Mouse (Mus musculus): ENCODE results near the gene Mindy3. TPM values are rescaled to one million over a fixed set of nuclear protein-coding genes. Genes with fewer than 3 reads are reported as not detected.

The Mindy3 gene
- polyA plus RNA-seq, 1 experiment: 52.2 TPM

- TF ChIP-seq EP300 (IDR thresholded peaks at IDR 0.05; ENCODE audit: insufficient read depth, low read depth, low read length) (no peak), CTCF (IDR thresholded peaks at IDR 0.05; ENCODE audit: low read depth, low read length) (no peak), POLR2A (IDR thresholded peaks at IDR 0.05; ENCODE audit: insufficient read depth, low read length) (no peak)
- H3K27ac ChIP-seq (ENCODE audit: insufficient read depth, low read length): no peak overlapping the region
- no peak overlapping the region for H3K9ac ChIP-seq (ENCODE audit: low read depth, poor library complexity, severe bottlenecking)
- H3K9me3 ChIP-seq (replicated peaks; ENCODE audit: control insufficient read depth, insufficient read depth, low read length, poor library complexity, severe bottlenecking): no peaks in the 10 kb centered on the region
- no peaks in the 10 kb centered on the region for H3K27me3 ChIP-seq (ENCODE audit: control insufficient read depth, insufficient read depth, low read length, poor library complexity, severe bottlenecking)
- H3K36me3 ChIP-seq (ENCODE audit: control insufficient read depth, insufficient read depth, low read length, poor library complexity, severe bottlenecking): no peaks in the 10 kb centered on the region
- no peak overlapping the region for H3K4me3 ChIP-seq (ENCODE audit: low read depth, low read length)
- H3K4me1 ChIP-seq (ENCODE audit: control insufficient read depth, insufficient read depth, low read length): no peaks in the 10 kb centered on the region
Observed at GRCm38 (mm10) chr2:12316361-12316760, 102.9 kb downstream of the Mindy3 start.

GRCm38 (mm10) chr2:12314028-12314427, 105.2 kb downstream of the Mindy3 start:
- no peak overlapping the region for H3K9ac ChIP-seq (ENCODE audit: low read depth, poor library complexity, severe bottlenecking)
- H3K4me3 ChIP-seq (ENCODE audit: low read depth, low read length): no peak overlapping the region
- no peak overlapping the region for H3K27ac ChIP-seq (ENCODE audit: insufficient read depth, low read length)
- TF ChIP-seq CTCF (IDR thresholded peaks at IDR 0.05; ENCODE audit: low read depth, low read length) (no peak), POLR2A (IDR thresholded peaks at IDR 0.05; ENCODE audit: insufficient read depth, low read length) (no peak), EP300 (IDR thresholded peaks at IDR 0.05; ENCODE audit: insufficient read depth, low read depth, low read length) (no peak)
- no peaks in the 10 kb centered on the region for H3K9me3 ChIP-seq (replicated peaks; ENCODE audit: control insufficient read depth, insufficient read depth, low read length, poor library complexity, severe bottlenecking)
- H3K4me1 ChIP-seq (ENCODE audit: control insufficient read depth, insufficient read depth, low read length): no peaks in the 10 kb centered on the region
- H3K36me3 ChIP-seq (ENCODE audit: control insufficient read depth, insufficient read depth, low read length, poor library complexity, severe bottlenecking): no peaks in the 10 kb centered on the region
- H3K27me3 ChIP-seq (ENCODE audit: control insufficient read depth, insufficient read depth, low read length, poor library complexity, severe bottlenecking): no peaks in the 10 kb centered on the region

GRCm38 (mm10) chr2:12308466-12308865, 110.8 kb downstream of the Mindy3 start:
- TF ChIP-seq POLR2A (IDR thresholded peaks at IDR 0.05; ENCODE audit: insufficient read depth, low read length) (no peak), CTCF (IDR thresholded peaks at IDR 0.05; ENCODE audit: low read depth, low read length) (peak; percentile 5)
- Histone ChIP-seq H3K9ac (ENCODE audit: low read depth, poor library complexity, severe bottlenecking) (no peak overlapping the region), H3K27ac (ENCODE audit: insufficient read depth, low read length) (no peak overlapping the region), H3K9me3 (replicated peaks; ENCODE audit: control insufficient read depth, insufficient read depth, low read length, poor library complexity, severe bottlenecking) (no peaks in the 10 kb centered on the region), H3K4me3 (ENCODE audit: low read depth, low read length) (no peak overlapping the region), H3K4me1 (ENCODE audit: control insufficient read depth, insufficient read depth, low read length) (no peaks in the 10 kb centered on the region), H3K27me3 (ENCODE audit: control insufficient read depth, insufficient read depth, low read length, poor library complexity, severe bottlenecking) (no peaks in the 10 kb centered on the region; the same call in 1 of the 2 replicates), H3K36me3 (ENCODE audit: control insufficient read depth, insufficient read depth, low read length, poor library complexity, severe bottlenecking) (no peaks in the 10 kb centered on the region)

- Histone ChIP-seq H3K27me3 (ENCODE audit: control insufficient read depth, insufficient read depth, low read length, poor library complexity, severe bottlenecking) (no peaks in the 10 kb centered on the region; the same call in 1 of the 2 replicates), H3K27ac (ENCODE audit: insufficient read depth, low read length) (no peak overlapping the region), H3K36me3 (ENCODE audit: control insufficient read depth, insufficient read depth, low read length, poor library complexity, severe bottlenecking) (no peaks in the 10 kb centered on the region), H3K4me3 (ENCODE audit: low read depth, low read length) (no peak overlapping the region), H3K4me1 (ENCODE audit: control insufficient read depth, insufficient read depth, low read length) (no peaks in the 10 kb centered on the region), H3K9ac (ENCODE audit: low read depth, poor library complexity, severe bottlenecking) (no peak overlapping the region), H3K9me3 (replicated peaks; ENCODE audit: control insufficient read depth, insufficient read depth, low read length, poor library complexity, severe bottlenecking) (no peaks in the 10 kb centered on the region)
- TF ChIP-seq POLR2A (IDR thresholded peaks at IDR 0.05; ENCODE audit: insufficient read depth, low read length) (no peak), EP300 (IDR thresholded peaks at IDR 0.05; ENCODE audit: insufficient read depth, low read depth, low read length) (no peak), CTCF (IDR thresholded peaks at IDR 0.05; ENCODE audit: low read depth, low read length) (no peak)
Observed at GRCm38 (mm10) chr2:12307311-12307710, 112.0 kb downstream of the Mindy3 start.

- Histone ChIP-seq H3K4me3 (ENCODE audit: low read depth, low read length) (no peak overlapping the region), H3K27ac (ENCODE audit: insufficient read depth, low read length) (no peak overlapping the region), H3K27me3 (ENCODE audit: control insufficient read depth, insufficient read depth, low read length, poor library complexity, severe bottlenecking) (peaks cover 4% of the 10 kb centered on the region), H3K36me3 (ENCODE audit: control insufficient read depth, insufficient read depth, low read length, poor library complexity, severe bottlenecking) (no peaks in the 10 kb centered on the region), H3K9me3 (replicated peaks; ENCODE audit: control insufficient read depth, insufficient read depth, low read length, poor library complexity, severe bottlenecking) (no peaks in the 10 kb centered on the region), H3K9ac (ENCODE audit: low read depth, poor library complexity, severe bottlenecking) (no peak overlapping the region), H3K4me1 (ENCODE audit: control insufficient read depth, insufficient read depth, low read length) (no peaks in the 10 kb centered on the region)
- TF ChIP-seq POLR2A (IDR thresholded peaks at IDR 0.05; ENCODE audit: insufficient read depth, low read length) (no peak), EP300 (IDR thresholded peaks at IDR 0.05; ENCODE audit: insufficient read depth, low read depth, low read length) (no peak), CTCF (IDR thresholded peaks at IDR 0.05; ENCODE audit: low read depth, low read length) (no peak)
Observed at GRCm38 (mm10) chr2:12305064-12305650, 114.1 kb downstream of the Mindy3 start.

GRCm38 (mm10) chr2:12301431-12302170, 117.7 kb downstream of the Mindy3 start, which contains the start of gene Itga8:
TSS of gene Itga8 (minus strand) at chr2:12301922.
- Histone ChIP-seq H3K27ac (ENCODE audit: insufficient read depth, low read length) (no peak within 1 kb of the TSS), H3K9ac (ENCODE audit: low read depth, poor library complexity, severe bottlenecking) (peak within 1 kb of the TSS; percentile 61), H3K4me3 (ENCODE audit: low read depth, low read length) (peak within 1 kb of the TSS; percentile 88), H3K4me1 (ENCODE audit: control insufficient read depth, insufficient read depth, low read length) (no peaks in the 10 kb centered on the region), H3K36me3 (ENCODE audit: control insufficient read depth, insufficient read depth, low read length, poor library complexity, severe bottlenecking) (no peaks in the 10 kb centered on the region), H3K27me3 (ENCODE audit: control insufficient read depth, insufficient read depth, low read length, poor library complexity, severe bottlenecking) (peaks cover 4% of the 10 kb centered on the region; the same call in 1 of the 2 replicates), H3K9me3 (replicated peaks; ENCODE audit: control insufficient read depth, insufficient read depth, low read length, poor library complexity, severe bottlenecking) (no peaks in the 10 kb centered on the region)
- TF ChIP-seq CTCF (IDR thresholded peaks at IDR 0.05; ENCODE audit: low read depth, low read length) (peak; percentile 88), POLR2A (IDR thresholded peaks at IDR 0.05; ENCODE audit: insufficient read depth, low read length) (no peak)
